Mouse (Mus musculus): Measurements from ENCODE around the gene Mfap5.

DNA sequence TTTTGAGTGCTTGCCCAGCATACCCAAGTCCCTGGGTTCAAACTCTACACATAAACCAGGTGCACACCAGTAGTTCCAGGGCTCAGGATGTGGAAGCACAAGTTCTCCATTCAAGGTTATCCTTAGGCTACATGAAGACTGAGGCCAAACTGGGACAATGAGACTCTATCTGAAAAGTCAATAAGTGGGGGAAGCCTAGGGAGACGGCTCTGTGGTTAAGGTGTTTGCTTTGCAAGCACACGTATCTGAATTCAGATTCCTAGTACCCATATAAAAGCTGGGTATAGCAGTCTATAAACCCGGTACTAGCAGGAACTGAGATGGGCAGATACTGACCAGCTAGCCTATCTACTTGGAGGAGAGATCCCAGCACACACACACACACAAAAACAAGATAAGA lies 27.6 kb upstream of the Mfap5 start:
- TF ChIP-seq MAX (IDR thresholded peaks at IDR 0.05) (no peak), MYOG (IDR thresholded peaks at IDR 0.05; ENCODE audit: control insufficient read depth, extremely low read depth, insufficient read length) (no peak)

All from C2C12 (cell line).